Mouse (Mus musculus): ENCODE data around the gene 9030025P20Rik.
A peak's percentile ranks its signal among the peaks of the same experiment; 100 is the strongest.
"Not testable (repeated sequence)": the region's sequence is repeated elsewhere in the genome, so short reads cannot be mapped to it uniquely, and the experiment has no call there.

The 9030025P20Rik gene

GRCm38 (mm10) chr17:14978362-14979038, at the start of gene 9030025P20Rik, which contains the start of gene Gm3417:
9030025P20Rik (plus strand) TSS chr17:14978468.
Gm3417 (minus strand) TSS chr17:14978790.
- not testable (repeated sequence) for DNase-seq (ENCODE audit: low read depth, low spot score)

- DNase-seq (ENCODE audit: low read depth, low spot score) = no peak
Measured at GRCm38 (mm10) chr17:14928631-14929030, 49.6 kb upstream of the 9030025P20Rik start.

- DNase-seq (ENCODE audit: low read depth, low spot score) = no peak
Measured at GRCm38 (mm10) chr17:14930697-14931096, 47.6 kb upstream of the 9030025P20Rik start.

GRCm38 (mm10) chr17:14931469-14931868, 46.8 kb upstream of the 9030025P20Rik start:
- DNase-seq (ENCODE audit: low read depth, low spot score) = no peak

GRCm38 (mm10) chr17:14935280-14935679, 43.0 kb upstream of the 9030025P20Rik start:
- DNase-seq (ENCODE audit: low read depth, low spot score) = not testable (repeated sequence)

GRCm38 (mm10) chr17:14935841-14936605, 42.2 kb upstream of the 9030025P20Rik start:
- DNase-seq (ENCODE audit: low read depth, low spot score) = no peak

- not testable (repeated sequence) for DNase-seq (ENCODE audit: low read depth, low spot score)
Measured at GRCm38 (mm10) chr17:14942181-14942580, 36.1 kb upstream of the 9030025P20Rik start.

GRCm38 (mm10) chr17:14943009-14943728, 35.1 kb upstream of the 9030025P20Rik start, which contains the start of the genes Wdr27 and 1600012H06Rik:
Wdr27 (minus strand) TSS chr17:14943158.
1600012H06Rik (plus strand) TSS chr17:14943184.
- peak; percentile 99 for DNase-seq (ENCODE audit: low read depth, low spot score)

GRCm38 (mm10) chr17:14943729-14944059, 34.6 kb upstream of the 9030025P20Rik start:
- no peak for DNase-seq (ENCODE audit: low read depth, low spot score)

GRCm38 (mm10) chr17:14944551-14944950, 33.7 kb upstream of the 9030025P20Rik start:
- no peak for DNase-seq (ENCODE audit: low read depth, low spot score)

GRCm38 (mm10) chr17:14949161-14949827, 29.0 kb upstream of the 9030025P20Rik start:
- no peak for DNase-seq (ENCODE audit: low read depth, low spot score)

- no peak for DNase-seq (ENCODE audit: low read depth, low spot score)
Measured at GRCm38 (mm10) chr17:14953452-14953851, 24.8 kb upstream of the 9030025P20Rik start.

GRCm38 (mm10) chr17:14958686-14959327, 19.5 kb upstream of the 9030025P20Rik start:
- DNase-seq (ENCODE audit: low read depth, low spot score) = no peak

GRCm38 (mm10) chr17:14959979-14960378, 18.3 kb upstream of the 9030025P20Rik start:
- DNase-seq (ENCODE audit: low read depth, low spot score) = no peak

- DNase-seq (ENCODE audit: low read depth, low spot score) = no peak
Measured at GRCm38 (mm10) chr17:14960520-14960919, 17.7 kb upstream of the 9030025P20Rik start.

GRCm38 (mm10) chr17:14960951-14961556, 17.2 kb upstream of the 9030025P20Rik start, which contains the start of gene Phf10:
Phf10 (minus strand) TSS chr17:14961273.
- not testable (repeated sequence) for DNase-seq (ENCODE audit: low read depth, low spot score)

- DNase-seq (ENCODE audit: low read depth, low spot score) = not testable (repeated sequence)
Measured at GRCm38 (mm10) chr17:14961557-14962154, 16.6 kb upstream of the 9030025P20Rik start.

- not testable (repeated sequence) for DNase-seq (ENCODE audit: low read depth, low spot score)
Measured at GRCm38 (mm10) chr17:14968373-14968913, 9.8 kb upstream of the 9030025P20Rik start.

- DNase-seq (ENCODE audit: low read depth, low spot score) = not testable (repeated sequence)
Measured at GRCm38 (mm10) chr17:14977718-14978361, 428 bp upstream of the 9030025P20Rik start.

Data from retina, postnatal 7 days (tissue).